Mouse (Mus musculus): Measurements from ENCODE around the gene Mcf2l.

Gene Mcf2l

DNA sequence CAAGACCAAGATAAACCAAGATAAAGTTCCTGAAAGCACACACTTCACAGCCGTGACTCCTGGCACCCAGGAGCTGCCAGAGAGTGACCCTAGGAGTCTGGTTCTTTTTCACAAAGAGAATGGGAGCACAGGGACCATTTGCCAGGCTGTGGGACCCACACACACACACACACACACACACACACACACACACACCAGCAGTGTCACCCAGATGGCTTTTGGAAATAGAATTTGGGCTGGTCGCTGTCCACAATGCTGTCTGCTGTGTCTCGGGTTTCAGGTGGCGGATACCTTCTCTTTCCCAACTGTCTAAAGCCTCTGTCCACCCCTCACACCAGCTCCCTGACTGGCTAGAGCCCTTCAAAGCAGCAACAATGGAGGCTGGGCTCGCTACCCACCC lies 120.9 kb downstream of the Mcf2l start:
- DNase-seq (ENCODE audit: low spot score in 2 of 2) = no peak

DNA sequence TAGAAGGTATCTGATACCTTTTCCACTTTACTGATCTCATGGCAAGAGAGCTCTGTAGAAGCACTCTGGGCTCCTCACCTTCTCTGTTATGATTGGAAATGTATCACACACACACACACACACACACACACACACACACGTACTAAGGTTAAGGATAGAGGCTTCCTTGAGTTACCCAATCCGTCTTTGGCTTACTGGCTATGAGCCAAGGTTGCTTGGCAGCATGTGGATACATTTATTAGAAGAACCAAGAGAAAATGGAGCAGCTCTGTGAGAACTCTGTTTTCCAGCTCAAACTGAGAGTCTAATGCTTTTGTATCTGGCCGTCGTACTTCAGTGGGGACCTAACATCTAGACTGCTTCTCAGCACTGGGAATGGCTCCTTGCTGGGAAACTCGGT lies 121.9 kb downstream of the Mcf2l start:
- no peak for DNase-seq (ENCODE audit: low spot score in 2 of 2)

DNA sequence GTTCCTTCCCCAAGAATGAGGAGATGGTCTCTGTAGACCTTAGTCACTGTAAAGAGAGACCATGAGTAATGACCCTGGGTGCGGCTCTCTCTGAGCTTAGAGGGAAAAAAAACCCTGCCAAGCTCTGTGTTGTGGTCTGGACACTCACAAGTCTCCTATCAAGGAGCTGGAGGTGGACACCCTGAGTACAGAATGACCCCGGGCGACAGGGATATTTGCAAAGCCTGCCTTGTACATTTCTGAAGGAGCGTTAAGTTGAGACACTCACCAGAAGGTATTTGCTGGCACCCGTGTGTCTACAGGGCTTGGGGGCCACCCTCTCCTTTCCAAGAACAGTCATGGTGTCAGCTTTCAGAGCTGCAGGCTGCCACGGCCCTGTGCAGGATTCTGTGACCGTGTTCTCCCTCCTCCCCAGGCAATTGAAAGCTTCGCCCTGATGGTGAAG lies 123.2 kb downstream of the Mcf2l start:
- no peak for DNase-seq (ENCODE audit: low spot score in 2 of 2)

DNA sequence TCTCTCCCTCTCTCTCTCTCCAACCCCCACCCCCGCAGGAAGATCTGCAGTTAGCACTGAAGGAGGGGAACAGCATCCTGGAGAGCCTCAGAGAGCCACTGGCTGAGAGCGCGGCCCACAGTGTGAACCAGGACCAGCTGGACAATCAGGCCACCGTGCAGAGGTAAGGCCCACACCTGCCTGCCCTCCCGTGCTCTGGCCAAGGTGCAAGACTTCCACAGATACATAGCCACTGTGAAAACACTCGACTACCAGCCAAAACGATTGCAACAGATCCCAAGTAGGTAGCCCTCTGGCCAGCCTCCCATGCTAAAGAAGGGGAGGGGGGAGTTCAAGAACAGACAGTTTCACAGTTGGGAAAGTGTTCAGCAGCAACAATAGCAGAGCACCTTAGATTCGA lies 124.7 kb downstream of the Mcf2l start:
- no peak for DNase-seq (ENCODE audit: low spot score in 2 of 2)

DNA sequence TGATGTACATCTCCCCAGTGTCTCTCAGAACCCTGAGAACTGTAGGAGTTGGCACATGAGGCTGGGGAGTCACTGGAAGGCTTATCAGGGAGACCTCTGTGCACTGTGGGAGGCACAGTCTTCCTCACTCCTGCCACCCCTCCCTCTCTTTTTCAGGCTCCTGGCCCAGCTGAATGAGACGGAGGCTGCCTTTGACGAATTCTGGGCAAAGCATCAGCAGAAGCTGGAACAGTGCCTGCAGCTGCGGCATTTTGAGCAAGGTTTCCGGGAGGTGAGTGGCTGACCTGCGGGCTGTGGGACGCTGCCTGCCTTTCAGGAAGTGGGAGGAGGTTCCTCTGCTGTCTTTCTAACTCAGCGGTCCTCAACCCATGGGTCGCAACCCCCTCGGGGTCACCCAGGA lies 126.2 kb downstream of the Mcf2l start:
- DNase-seq (ENCODE audit: low spot score in 2 of 2) = no peak

DNA sequence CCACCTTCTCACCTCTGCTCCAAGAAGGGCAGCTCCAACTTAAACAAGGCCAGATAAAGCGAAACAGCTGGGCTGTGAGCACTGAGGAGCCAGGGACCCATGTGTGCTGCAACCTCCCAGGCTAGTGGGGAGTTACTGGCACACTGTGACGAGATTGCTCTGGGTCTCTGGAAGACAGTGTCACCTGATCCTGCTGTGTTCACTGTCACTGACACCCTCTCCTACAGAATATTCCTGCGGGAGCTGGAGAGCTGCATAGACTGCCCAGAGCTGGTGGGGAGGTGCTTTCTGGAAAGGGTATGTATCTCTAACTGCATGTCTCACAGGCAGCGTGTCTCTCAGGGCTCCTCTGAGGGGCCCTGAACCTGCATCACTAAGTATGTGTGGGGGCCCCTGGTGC lies 133.9 kb downstream of the Mcf2l start:
- DNase-seq (ENCODE audit: low spot score in 2 of 2) = no peak

DNA sequence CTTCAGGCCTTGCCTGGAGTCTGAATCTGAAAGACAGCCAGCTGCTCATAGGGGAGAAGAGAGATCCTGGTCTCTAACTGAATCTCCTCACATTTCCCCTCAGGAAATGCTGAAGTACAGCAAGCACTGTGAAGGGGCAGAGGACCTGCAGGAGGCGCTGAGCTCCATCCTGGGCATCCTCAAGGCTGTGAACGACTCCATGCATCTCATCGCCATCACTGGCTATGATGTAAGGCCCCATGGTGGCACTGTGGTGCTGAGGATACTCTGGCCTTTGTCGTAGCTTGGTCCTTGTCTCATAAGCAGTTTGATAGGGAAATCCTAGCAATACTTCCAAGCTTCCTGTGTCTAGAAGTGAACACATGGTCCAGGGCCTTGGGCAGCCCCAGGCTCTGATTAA lies 136.7 kb downstream of the Mcf2l start:
- no peak for DNase-seq (ENCODE audit: low spot score in 2 of 2)

DNA sequence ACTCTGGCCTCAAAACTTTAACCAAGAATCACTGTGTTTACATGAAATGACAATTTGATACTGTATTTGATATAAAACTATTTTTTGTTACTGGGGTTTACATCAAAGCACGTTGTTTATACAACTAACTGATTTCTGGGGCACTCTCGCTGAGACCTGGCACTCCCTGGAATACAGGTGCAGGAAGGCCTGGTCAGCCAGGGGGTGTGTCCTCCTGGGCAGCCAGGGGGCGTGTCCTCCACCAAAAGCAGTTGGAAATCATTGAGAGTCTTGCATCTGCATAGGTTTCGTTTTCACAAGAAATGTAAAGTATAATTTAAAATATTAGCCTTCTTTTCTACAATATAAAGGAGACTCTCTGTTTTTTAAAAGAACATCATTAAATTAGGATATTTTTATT lies 146.0 kb downstream of the Mcf2l start:
- DNase-seq (ENCODE audit: low spot score in 2 of 2) = no peak

DNA sequence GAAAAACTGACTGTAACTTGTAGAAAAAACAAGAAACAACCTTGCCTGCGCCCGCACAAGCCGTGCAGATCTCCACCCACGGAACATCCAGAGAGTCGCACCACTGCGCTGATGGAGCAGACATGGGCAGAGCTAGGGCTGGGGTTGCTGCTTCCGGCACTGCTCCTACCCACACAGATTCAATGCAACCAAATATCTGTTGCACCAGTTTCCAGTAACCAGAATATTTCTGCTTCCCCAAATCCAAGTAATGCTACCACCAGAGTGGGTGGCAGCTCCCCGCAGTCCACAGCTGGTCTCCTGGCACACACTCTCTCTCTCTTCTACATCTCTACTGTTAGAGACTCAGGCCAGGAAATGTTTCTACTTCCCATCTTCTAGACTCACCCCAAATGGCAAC lies 148.2 kb downstream of the Mcf2l start:
- no peak for DNase-seq (ENCODE audit: low spot score in 2 of 2)

DNA sequence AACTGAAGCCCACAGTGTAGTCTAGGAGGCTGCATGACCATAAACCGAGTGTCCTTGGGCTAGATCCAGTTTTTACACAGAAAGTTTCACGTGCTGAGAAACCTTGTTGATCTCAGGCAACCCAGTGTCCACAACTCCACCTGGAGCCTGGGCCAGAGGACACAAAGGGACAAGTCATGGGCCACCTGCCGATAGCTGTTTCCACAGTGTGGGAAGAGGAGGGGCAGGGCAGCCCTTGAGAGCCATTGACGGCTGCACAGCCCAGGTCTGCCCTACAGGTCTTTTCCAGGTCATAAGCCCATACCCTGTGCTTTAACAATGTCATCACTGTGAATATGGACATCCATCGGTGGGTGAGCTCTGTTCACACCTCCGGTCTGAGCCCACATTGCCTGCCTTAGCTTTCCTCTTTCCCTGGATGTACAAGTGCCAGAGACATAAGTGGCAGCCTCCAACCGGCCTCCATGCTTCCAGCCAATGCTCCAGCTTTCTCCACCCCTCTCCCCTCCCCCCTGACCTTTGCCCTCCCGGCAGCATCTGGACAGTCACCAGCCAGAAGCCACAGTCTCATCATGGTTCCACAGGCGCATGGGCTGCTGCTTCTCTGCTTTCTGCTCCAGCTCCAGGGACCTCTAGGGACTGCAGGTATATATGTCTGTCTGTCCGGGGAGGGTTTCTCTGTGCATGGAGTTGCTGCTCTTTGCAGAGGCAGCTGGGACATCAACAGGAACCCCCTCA lies 152.1 kb downstream of the Mcf2l start, which contains the start of gene F7:
F7 (plus strand) TSS at position 548 of the 738 bp plus-strand sequence.
- no peak for DNase-seq (ENCODE audit: low spot score in 2 of 2)

DNA sequence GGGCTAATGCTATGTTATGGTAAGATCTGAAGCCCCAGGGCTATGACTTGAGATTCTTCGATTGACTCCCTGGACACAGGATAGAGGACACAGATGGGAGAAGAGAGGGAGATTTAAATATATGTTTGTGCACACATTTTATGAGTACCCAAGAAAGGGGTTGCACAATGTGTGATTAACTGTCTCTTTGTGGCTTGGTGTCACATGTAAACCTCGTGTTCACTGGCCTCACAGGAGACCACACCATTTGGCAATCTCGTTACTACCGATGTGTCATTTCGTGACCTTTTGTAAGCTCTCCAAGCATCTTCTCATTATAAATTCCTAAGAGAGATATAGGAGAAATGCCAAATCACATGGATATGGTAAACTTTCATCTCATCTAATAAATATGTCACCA lies 154.0 kb downstream of the Mcf2l start:
- DNase-seq (ENCODE audit: low spot score in 2 of 2) = no peak

DNA sequence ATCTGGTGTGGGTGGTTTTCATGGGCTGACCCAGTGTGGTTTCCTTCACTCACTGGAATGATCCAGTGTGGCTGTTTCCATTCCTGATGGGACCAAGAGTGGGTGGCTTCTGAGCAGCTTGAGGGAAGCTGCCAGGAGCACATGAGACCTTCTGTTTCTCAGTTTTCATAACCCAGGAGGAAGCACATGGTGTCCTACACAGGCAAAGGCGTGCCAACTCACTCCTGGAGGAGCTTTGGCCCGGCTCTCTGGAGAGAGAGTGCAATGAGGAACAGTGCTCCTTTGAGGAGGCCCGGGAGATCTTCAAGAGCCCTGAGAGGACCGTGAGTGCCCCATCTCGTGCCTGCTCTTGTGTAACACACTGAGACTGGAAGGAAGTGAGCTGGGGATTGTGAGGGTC lies 154.9 kb downstream of the Mcf2l start:
- DNase-seq (ENCODE audit: low spot score in 2 of 2) = no peak

DNA sequence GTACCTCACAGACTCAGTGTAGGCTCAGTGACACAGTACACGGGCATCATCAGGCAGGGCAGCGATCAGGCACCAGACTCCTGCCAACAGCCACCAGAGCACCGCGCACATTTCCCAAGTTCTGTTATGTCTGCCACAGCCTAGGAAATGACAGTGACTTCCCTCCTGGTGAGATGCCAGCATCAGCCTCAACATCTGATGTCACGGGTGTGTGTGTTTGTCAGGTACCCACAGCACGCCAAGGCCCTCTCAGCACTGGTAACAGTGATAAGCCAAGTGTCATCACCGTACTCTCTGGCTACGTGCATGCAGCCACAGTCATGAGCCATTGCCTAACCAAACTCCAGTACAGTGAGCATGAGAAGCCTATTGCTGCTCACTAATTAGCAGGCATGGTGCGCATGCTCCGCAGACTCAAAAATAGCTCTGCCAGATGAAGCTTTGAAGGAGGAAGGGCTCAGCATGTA lies 162.8 kb downstream of the Mcf2l start:
- peak in 1 of 2 experiments; percentile 28 for DNase-seq (ENCODE audit: low spot score in 2 of 2)

DNA sequence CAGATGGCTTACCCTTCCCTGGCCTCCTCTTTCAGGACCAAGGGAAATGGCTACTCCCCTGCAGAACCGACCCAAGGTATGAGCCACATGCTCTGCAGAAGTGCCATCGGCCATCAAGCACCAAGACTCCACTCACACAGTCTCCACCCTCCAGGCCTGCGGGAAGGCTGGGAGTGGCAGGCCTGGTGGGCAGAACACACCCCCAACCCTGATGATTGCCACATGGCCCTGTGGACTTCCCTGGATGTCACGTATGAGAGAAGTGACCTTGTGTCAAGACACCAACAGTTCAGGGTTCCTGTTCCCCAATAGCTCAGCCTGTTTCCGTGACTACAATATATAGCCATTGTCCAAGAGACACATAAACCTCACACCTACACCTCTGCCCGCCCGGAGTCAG lies 163.4 kb downstream of the Mcf2l start, which contains the start of gene F10:
F10 (plus strand) TSS at position 294 of the 400 bp plus-strand sequence.
- no peak for DNase-seq (ENCODE audit: low spot score in 2 of 2)

DNA sequence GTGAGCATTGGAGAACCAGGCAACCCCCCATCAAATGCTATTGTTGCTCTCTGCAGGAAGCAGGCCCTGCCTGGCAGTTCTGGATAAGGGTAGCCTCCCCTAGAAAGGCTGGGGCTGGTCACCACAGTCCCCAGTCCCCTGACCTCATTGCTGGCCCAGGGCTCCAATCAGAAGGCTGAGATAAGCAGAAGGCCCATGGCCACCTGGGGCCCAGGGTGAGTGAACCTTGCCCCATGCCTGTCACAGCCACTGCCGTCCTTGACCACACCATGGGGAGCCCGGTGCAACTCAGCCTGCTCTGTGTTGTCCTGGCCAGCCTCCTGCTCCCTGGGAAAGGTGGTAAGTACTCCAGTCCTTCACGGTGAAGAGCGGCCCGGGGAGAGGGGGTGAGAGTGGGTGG lies 164.0 kb downstream of the Mcf2l start:
- DNase-seq (ENCODE audit: low spot score in 2 of 2) = no peak

DNA sequence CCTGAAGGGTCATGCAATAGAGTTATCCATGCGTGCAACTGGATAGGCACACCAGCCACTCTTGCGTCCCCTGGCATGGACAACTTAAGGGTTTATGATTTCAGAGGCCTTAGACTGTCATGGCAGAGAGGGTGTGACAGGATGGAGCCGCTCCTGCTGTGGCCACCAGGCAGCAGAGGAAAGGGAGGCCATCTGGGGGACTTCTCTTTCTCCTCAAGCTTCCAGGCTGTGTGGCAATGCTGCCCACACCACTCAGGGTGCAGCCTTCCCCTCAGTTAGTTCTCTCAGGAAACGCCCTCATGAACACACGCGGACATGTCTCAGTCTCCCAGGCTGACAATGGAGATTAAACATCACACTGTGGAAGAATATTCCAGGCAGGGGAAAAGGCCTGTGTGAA lies 165.4 kb downstream of the Mcf2l start:
- DNase-seq (ENCODE audit: low spot score in 2 of 2) = no peak

DNA sequence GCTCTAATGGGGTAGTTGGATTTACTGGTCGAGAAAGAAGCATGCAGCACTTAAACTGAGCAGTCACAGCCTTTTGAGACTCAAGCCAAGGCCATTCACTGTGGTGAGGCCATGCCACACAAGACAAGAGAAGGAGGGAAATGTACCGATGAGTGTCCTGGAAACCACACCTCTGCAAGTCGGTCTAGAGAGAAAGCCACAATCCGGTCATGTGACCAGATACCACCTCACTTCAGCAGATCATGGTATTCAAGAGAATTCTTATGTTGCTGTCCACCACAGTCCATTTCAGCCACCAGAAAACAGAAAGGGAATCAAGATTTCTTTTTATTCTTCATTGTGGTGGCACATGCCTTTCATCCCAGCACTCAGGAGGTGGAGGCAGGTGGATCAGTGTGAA lies 167.9 kb downstream of the Mcf2l start:
- DNase-seq (ENCODE audit: low spot score in 2 of 2) = no peak

DNA sequence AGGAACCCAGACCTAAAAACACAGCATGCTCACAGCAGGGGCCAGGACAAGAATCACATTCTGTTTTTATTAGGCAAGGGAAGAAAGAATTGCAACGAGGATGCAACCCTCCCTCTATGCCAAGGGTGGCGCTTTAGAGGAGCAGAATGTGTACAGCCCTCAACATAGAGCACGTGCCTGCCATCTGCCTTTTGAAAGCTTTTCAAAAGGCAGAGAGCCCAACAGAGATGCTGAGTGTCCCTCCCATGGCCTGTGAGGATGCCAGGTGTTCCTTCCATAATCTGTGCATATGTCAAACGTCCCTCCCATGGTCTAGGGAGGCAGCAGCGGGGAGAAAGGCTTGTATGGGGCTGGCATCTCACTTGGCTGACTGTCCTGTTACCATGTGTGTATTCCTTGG lies 174.0 kb downstream of the Mcf2l start:
- no peak for DNase-seq (ENCODE audit: low spot score in 2 of 2)

DNA sequence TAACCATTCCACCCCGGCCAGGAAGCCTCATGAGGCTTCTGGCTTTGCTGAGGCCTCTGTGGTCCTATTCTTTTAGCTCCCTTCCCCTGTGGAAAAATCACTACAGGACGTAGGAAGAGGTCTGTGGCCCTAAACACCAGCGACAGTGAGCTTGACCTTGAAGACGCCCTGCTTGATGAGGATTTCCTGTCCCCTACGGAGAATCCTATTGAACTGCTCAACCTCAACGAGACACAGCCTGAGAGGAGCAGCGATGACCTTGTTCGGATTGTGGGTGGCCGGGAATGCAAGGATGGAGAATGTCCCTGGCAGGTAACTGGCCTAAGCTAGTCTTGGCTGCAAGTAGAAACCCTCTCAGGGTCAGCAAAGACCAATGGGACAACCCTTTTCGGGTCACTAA lies 176.9 kb downstream of the Mcf2l start:
- no peak for DNase-seq (ENCODE audit: low spot score in 2 of 2)

DNA sequence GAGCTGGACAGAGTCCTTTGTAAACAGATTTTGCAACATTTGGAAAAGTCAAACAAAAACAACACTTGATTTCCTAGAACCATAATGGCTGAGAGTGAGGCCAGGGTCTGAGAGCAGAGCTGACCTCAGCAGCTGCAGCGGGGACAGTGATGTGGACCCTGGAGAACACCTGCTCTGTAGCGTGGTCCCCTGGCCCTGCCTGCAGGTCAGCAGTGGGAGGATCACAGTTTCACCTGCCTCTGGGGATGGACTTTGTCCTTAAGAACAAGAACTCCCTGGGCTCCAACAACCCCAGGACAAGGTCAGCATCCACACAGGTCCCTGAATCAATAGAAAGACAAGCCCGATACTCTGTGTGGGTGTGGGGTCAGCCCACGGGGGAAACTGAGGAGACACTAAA lies 183.7 kb downstream of the Mcf2l start:
- DNase-seq (ENCODE audit: low spot score in 2 of 2) = no peak

DNA sequence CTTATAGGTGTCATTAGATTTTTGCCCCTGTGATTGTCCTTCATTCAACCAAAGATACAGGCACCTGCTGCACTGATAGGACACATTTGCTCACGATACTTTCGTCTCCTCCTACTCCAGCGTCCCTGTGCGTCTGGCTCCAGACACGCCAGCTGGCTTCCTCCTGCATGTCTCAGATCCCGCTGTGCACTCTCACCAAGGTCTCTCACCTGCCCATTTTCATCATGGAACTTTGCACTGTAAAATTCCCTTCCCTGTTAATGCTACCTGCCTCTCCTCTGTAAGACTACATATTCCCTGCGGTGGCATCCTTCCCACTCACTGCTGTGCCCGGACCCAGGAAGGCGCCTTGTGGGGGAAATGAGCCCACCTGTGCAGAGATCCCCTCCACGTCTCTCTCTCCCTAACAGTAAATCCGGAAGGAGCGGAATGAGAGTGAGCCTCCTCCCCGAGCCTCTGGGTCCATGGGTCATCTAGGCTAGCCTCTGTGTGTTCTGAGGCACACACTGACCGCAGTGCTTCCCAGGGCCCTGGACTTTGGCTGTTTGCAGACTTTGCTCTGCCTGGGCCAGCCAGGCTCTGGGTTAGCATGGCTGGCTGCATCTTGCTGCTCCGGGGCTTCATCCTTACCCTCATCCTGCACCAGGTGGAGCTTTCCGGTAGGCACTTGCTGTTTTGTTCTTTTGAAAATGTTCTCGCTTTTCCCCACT lies 187.0 kb downstream of the Mcf2l start, which contains the start of gene Proz:
Proz (plus strand) TSS at position 474 of the 710 bp plus-strand sequence.
- no peak for DNase-seq (ENCODE audit: low spot score in 2 of 2)

DNA sequence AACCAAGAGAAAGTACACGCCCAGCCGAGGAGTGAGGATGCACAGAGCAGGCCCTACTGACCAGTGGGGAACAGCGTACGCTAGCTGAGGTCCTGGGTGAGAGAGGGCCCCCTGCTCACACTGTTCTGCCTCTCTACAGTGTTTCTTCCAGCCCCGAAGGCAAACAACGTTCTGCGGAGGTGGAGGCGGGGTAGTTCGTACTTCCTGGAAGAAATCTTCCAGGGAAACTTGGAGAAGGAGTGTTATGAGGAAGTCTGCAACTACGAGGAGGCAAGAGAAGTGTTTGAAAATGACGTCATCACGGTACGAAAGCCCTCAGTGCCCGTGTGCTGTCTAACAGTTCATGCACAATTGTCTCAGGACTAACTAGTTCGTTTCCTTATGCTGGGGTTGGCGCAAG lies 189.5 kb downstream of the Mcf2l start:
- no peak for DNase-seq (ENCODE audit: low spot score in 2 of 2)
